Mouse (Mus musculus): ENCODE results near the gene D430041D05Rik.
A peak's percentile ranks its signal among the peaks of the same experiment; 100 is the strongest.
"Not testable (repeated sequence)": the region's sequence is repeated elsewhere in the genome, so short reads cannot be mapped to it uniquely, and the experiment has no call there.

D430041D05Rik gene

GRCm38 (mm10) chr2:104147910-104148561 lies 262.8 kb downstream of the D430041D05Rik start:
- peak; percentile 54 for DNase-seq

- DNase-seq, result no peak
Measured at GRCm38 (mm10) chr2:104145983-104146382, 264.8 kb downstream of the D430041D05Rik start.

GRCm38 (mm10) chr2:104144004-104144403 lies 266.8 kb downstream of the D430041D05Rik start:
- no peak for DNase-seq

GRCm38 (mm10) chr2:104142140-104142539 lies 268.7 kb downstream of the D430041D05Rik start:
- DNase-seq, result no peak

- DNase-seq, result no peak
Measured at GRCm38 (mm10) chr2:104135920-104136319, 274.9 kb downstream of the D430041D05Rik start.

GRCm38 (mm10) chr2:104134150-104135056 lies 276.4 kb downstream of the D430041D05Rik start:
- DNase-seq, result peak; percentile 90

- no peak for DNase-seq
Measured at GRCm38 (mm10) chr2:104133042-104133810, 277.6 kb downstream of the D430041D05Rik start.

- DNase-seq, result no peak
Measured at GRCm38 (mm10) chr2:104132266-104132859, 278.4 kb downstream of the D430041D05Rik start.

- DNase-seq, result no peak
Measured at GRCm38 (mm10) chr2:104130969-104131368, 279.8 kb downstream of the D430041D05Rik start.

- DNase-seq, result no peak
Measured at GRCm38 (mm10) chr2:104130165-104130564, 280.6 kb downstream of the D430041D05Rik start.

- no peak for DNase-seq
Measured at GRCm38 (mm10) chr2:104128803-104129531, 281.8 kb downstream of the D430041D05Rik start.

- no peak for DNase-seq
Measured at GRCm38 (mm10) chr2:104124071-104124470, 286.7 kb downstream of the D430041D05Rik start.

- DNase-seq, result no peak
Measured at GRCm38 (mm10) chr2:104123540-104123939, 287.3 kb downstream of the D430041D05Rik start.

- DNase-seq, result peak; percentile 92
Measured at GRCm38 (mm10) chr2:104122505-104123378, 288.1 kb downstream of the D430041D05Rik start, which contains the start of gene A930018P22Rik. TSS of gene A930018P22Rik (plus strand) at chr2:104122769.

- no peak for DNase-seq
Measured at GRCm38 (mm10) chr2:104121681-104122504, 288.9 kb downstream of the D430041D05Rik start.

- DNase-seq, result no peak
Measured at GRCm38 (mm10) chr2:104120312-104120711, 290.5 kb downstream of the D430041D05Rik start.

- no peak for DNase-seq
Measured at GRCm38 (mm10) chr2:104119097-104119496, 291.7 kb downstream of the D430041D05Rik start.

GRCm38 (mm10) chr2:104117173-104117572 lies 293.6 kb downstream of the D430041D05Rik start:
- DNase-seq, result not testable (repeated sequence)

GRCm38 (mm10) chr2:104114898-104115297 lies 295.9 kb downstream of the D430041D05Rik start:
- no peak for DNase-seq

GRCm38 (mm10) chr2:104113563-104113962 lies 297.2 kb downstream of the D430041D05Rik start:
- DNase-seq, result not testable (repeated sequence)
